Mouse (Mus musculus) monocyte, adult 2 months (primary cell): ENCODE results near the gene Irx1.

ENCODE experiments used
- DNase-seq, 2 experiments: peaks; one replicate each; pipeline ENCODE4 v3.0.0; 2022; ENCODE audit warnings: low spot score in 2 of 2, low read depth in 1 of 2

Gene Irx1

GRCm38 (mm10) chr13:71949859-71950258, 13.7 kb downstream of the Irx1 start:
- no peak for DNase-seq

GRCm38 (mm10) chr13:71910361-71910760, 53.2 kb downstream of the Irx1 start:
- no peak for DNase-seq
